Mouse (Mus musculus) myocyte (in vitro differentiated cells): ENCODE measurements around the gene Supt6.

Source experiments
- MYOD1 ChIP-seq, 3 experiments: IDR thresholded peaks; one replicate each; pipeline ENCODE4 v1.6.1; 2011; ENCODE audit warnings: control low read depth in 2 of 3, low read depth in 2 of 3, mild to moderate bottlenecking in 2 of 3, moderate library complexity in 1 of 3; ENCODE audit not compliant: insufficient read length in 2 of 3, control insufficient read depth in 1 of 3
- POLR2A ChIP-seq: IDR thresholded peaks from one replicate; pipeline ENCODE4 v1.6.1; 2011; ENCODE audit warnings: low read depth, mild to moderate bottlenecking, control low read depth, moderate library complexity; ENCODE audit not compliant: insufficient read length
- REST ChIP-seq: IDR thresholded peaks from one replicate; pipeline ENCODE4 v1.6.1; 2011; ENCODE audit warnings: mild to moderate bottlenecking, control low read depth, moderate library complexity; ENCODE audit not compliant: insufficient read depth, insufficient read length
- SRF ChIP-seq: IDR thresholded peaks from one replicate; pipeline ENCODE4 v1.6.1; 2011; ENCODE audit warnings: low read depth; ENCODE audit not compliant: control insufficient read depth, insufficient read length

GRCm38 (mm10) chr11:78240193-78240857 lies 5.5 kb downstream of the Supt6 start:
- TF ChIP-seq POLR2A (no peak), REST (no peak), MYOD1 (IDR thresholded peaks at IDR 0.05; ENCODE audit: control insufficient read depth in 1 of 3, insufficient read length in 2 of 3, low read depth in 2 of 3) (peak; percentile 31 to 75 (median 43)), SRF (no peak)
